Mouse (Mus musculus) C2C12 (cell line): ENCODE data around the gene Kcnq5.

Experiments used
- CEBPB ChIP-seq: IDR thresholded peaks from one replicate; pipeline ENCODE4 v1.6.1; 2011; ENCODE audit warnings: low read depth, mild to moderate bottlenecking, control low read depth, moderate library complexity
- CTCF ChIP-seq: IDR thresholded peaks from one replicate; pipeline ENCODE4 v1.5.1; 2011; ENCODE audit not compliant: control insufficient read depth, insufficient read depth, insufficient read length
- MAX ChIP-seq: IDR thresholded peaks from one replicate; pipeline ENCODE4 v1.6.1; 2011; ENCODE audit warnings: mild to moderate bottlenecking, control low read depth
- MYOD1 ChIP-seq: IDR thresholded peaks from one replicate; pipeline ENCODE4 v1.6.1; 2011; ENCODE audit warnings: low read depth; ENCODE audit not compliant: control insufficient read depth, insufficient read length
- MYOG ChIP-seq: IDR thresholded peaks from one replicate; pipeline ENCODE4 v1.6.1; 2011; ENCODE audit not compliant: control insufficient read depth, insufficient read length; ENCODE audit errors: extremely low read depth

DNA sequence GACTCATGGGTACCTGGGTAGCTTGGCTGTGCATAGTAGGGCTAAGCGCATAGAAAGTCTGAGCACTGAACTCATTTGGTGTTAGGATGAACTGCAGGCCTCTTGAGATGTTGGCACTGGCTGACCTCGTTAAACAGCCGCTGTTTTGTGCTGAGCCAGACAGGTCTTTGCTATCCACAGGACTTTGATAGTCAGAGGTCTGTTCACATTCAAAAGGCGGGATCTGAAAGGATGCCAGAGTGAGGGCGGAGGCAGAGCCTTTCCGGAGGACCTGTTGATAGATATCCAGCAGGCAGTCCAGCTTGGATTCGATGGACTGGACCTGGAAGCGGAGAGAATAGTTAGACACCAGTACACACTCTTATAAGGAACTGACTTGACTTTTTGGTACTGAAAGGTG lies 558.9 kb downstream of the Kcnq5 start:
- TF ChIP-seq CTCF = no peak
- no peak for TF ChIP-seq MAX
- no peak for TF ChIP-seq CEBPB
- TF ChIP-seq MYOG = no peak
- TF ChIP-seq MYOD1 = no peak
